Mouse (Mus musculus) neural tube, embryonic 11.5 days (tissue): ENCODE results near the gene Piwil4. TPM values are rescaled to one million over a fixed set of nuclear protein-coding genes. Genes with fewer than 3 reads are reported as not detected.

Experiments
- ATAC-seq: fragments of 200-750 bp; cut with Nextera tagmentation; 2 replicates; pipeline ENCODE4 v1.8.0; 2017; ENCODE audit warnings: moderate number of reproducible peaks, mild to moderate bottlenecking, moderate TSS enrichment, moderate library complexity; ENCODE audit not compliant: insufficient read depth, low FRiP score, low TSS enrichment
- DNase-seq: peaks from one replicate; pipeline ENCODE4 v3.0.0-alpha.2; 2015; ENCODE audit warnings: low spot score
- H3K27ac ChIP-seq: fragments of 300-500 bp; sonication (generic); 2 replicates; pipeline ENCODE4 v1.5.1; 2014; ENCODE audit warnings: low read depth, mild to moderate bottlenecking, low read length
- H3K27me3 ChIP-seq: fragments of 300-500 bp; sonication (generic); 2 replicates; pipeline ENCODE4 v1.6.1; 2014; ENCODE audit warnings: mild to moderate bottlenecking, low read length, mixed read lengths; ENCODE audit not compliant: control insufficient read depth, insufficient read depth
- H3K36me3 ChIP-seq: fragments of 300-500 bp; sonication (generic); 2 replicates; pipeline ENCODE4 v1.6.1; 2014; ENCODE audit warnings: mild to moderate bottlenecking, low read length, moderate library complexity, mixed read lengths; ENCODE audit not compliant: control insufficient read depth, insufficient read depth
- H3K4me1 ChIP-seq: fragments of 300-500 bp; sonication (generic); 2 replicates; pipeline ENCODE4 v1.6.1; 2014; ENCODE audit warnings: low read length, mixed read lengths; ENCODE audit not compliant: control insufficient read depth, insufficient read depth
- H3K4me2 ChIP-seq: fragments of 300-500 bp; sonication (generic); 2 replicates; pipeline ENCODE4 v1.6.1; 2014; ENCODE audit warnings: low read depth, mild to moderate bottlenecking, moderate library complexity
- H3K4me3 ChIP-seq: fragments of 300-500 bp; sonication (generic); 2 replicates; pipeline ENCODE4 v1.5.1; 2014; ENCODE audit warnings: low read depth, low read length
- H3K9ac ChIP-seq: fragments of 300-500 bp; sonication (generic); 2 replicates; pipeline ENCODE4 v1.6.1; 2014; ENCODE audit warnings: mild to moderate bottlenecking, low read length
- H3K9me3 ChIP-seq: fragments of 300-500 bp; sonication (generic); 2 replicates; pipeline ENCODE4 v1.6.1; 2016; ENCODE audit warnings: low read length; ENCODE audit not compliant: control insufficient read depth
- WGBS: fragments of 180-500 bp; shearing (Covaris S2); extraction: QIAGEN DNeasy Blood & Tissue Kit; methylation state at CpG from one replicate; pipeline ENCODE4 v1.1.7; 2014; 5-methylcytosine and 5-hydroxymethylcytosine counted together
- polyA plus RNA-seq: library from polyadenylated mRNA; unstranded; fragments of >200 nt; fragmentation: Nextera tagmentation; extraction: Ambion mirVana; gene quantifications from 2 replicates; pipeline ENCODE4 v1.2.1, GENCODE M21; 2014

Gene Piwil4
- 0.85 and 1.1 TPM in 2 replicates for polyA plus RNA-seq

- no peak for DNase-seq
- H3K27me3 ChIP-seq, result no peaks in the 10 kb centered on the region
- H3K27ac ChIP-seq, result no peak within 1 kb of the TSS
- ATAC-seq, result no peak
- no peaks in the 10 kb centered on the region for H3K9me3 ChIP-seq
- no peak within 1 kb of the TSS for H3K4me2 ChIP-seq
- no peak within 1 kb of the TSS for H3K9ac ChIP-seq
- H3K36me3 ChIP-seq, result no peaks in the 10 kb centered on the region
- H3K4me1 ChIP-seq, result no peaks in the 10 kb centered on the region
- WGBS, result 84% methylated on average over 19 of the region's 19 CpGs
- H3K4me3 ChIP-seq, result no peak within 1 kb of the TSS
Observed at GRCm38 (mm10) chr9:14740151-14740924, at the start of gene Piwil4. TSS of gene Piwil4 (minus strand) at chr9:14740733.

GRCm38 (mm10) chr9:14787356-14787755 is 46.8 kb upstream of the Piwil4 start:
- Histone ChIP-seq H3K27ac (no peak overlapping the region), H3K4me3 (no peak overlapping the region), H3K4me1 (no peaks in the 10 kb centered on the region), H3K9me3 (no peaks in the 10 kb centered on the region), H3K27me3 (no peaks in the 10 kb centered on the region), H3K36me3 (peaks cover 5% of the 10 kb centered on the region; the same call in 1 of the 2 replicates), H3K4me2 (no peak overlapping the region), H3K9ac (no peak overlapping the region)
- ATAC-seq (no peak), DNase-seq (no peak)
- WGBS, result 95% methylated on average over 6 of the region's 6 CpGs

- H3K36me3 ChIP-seq, result peaks cover 5% of the 10 kb centered on the region; the same call in 1 of the 2 replicates
- under 1% methylated on average over 62 of the region's 62 CpGs for WGBS
- ATAC-seq, result peak; percentile 99
Observed at GRCm38 (mm10) chr9:14784039-14785002, 43.8 kb upstream of the Piwil4 start, which contains the start of the genes Mre11a and Ankrd49. TSS of gene Mre11a (plus strand) at chr9:14784654. TSS of gene Ankrd49 (minus strand) at chr9:14784856.

GRCm38 (mm10) chr9:14778341-14778740 is 37.8 kb upstream of the Piwil4 start:
- no peak overlapping the region for H3K4me3 ChIP-seq
- ATAC-seq, result no peak

More at GRCm38 (mm10) chr9:14784039-14785002, 43.8 kb upstream of the Piwil4 start, which contains the start of the genes Mre11a and Ankrd49:
- Histone ChIP-seq H3K27ac (peak within 1 kb of the TSS; percentile 81), H3K4me3 (peak within 1 kb of the TSS; percentile 60), H3K4me1 (no peaks in the 10 kb centered on the region), H3K27me3 (no peaks in the 10 kb centered on the region), H3K9ac (peak within 1 kb of the TSS; percentile 82), H3K4me2 (peak within 1 kb of the TSS; percentile 71), H3K9me3 (no peaks in the 10 kb centered on the region)
- DNase-seq, result peak; percentile 94

GRCm38 (mm10) chr9:14773813-14774212 is 33.3 kb upstream of the Piwil4 start:
- Histone ChIP-seq H3K9me3 (no peaks in the 10 kb centered on the region), H3K4me3 (no peak overlapping the region), H3K36me3 (no peaks in the 10 kb centered on the region), H3K27ac (no peak overlapping the region), H3K4me2 (no peak overlapping the region), H3K9ac (no peak overlapping the region), H3K27me3 (no peaks in the 10 kb centered on the region), H3K4me1 (no peaks in the 10 kb centered on the region)
- no peak for DNase-seq
- ATAC-seq, result no peak
- 55% methylated on average over 2 of the region's 2 CpGs for whole genome bisulfite sequencing

More at GRCm38 (mm10) chr9:14778341-14778740, 37.8 kb upstream of the Piwil4 start:
- DNase-seq, result no peak
- Histone ChIP-seq H3K36me3 (no peaks in the 10 kb centered on the region), H3K27me3 (no peaks in the 10 kb centered on the region), H3K9ac (no peak overlapping the region), H3K9me3 (no peaks in the 10 kb centered on the region), H3K4me1 (no peaks in the 10 kb centered on the region), H3K27ac (no peak overlapping the region), H3K4me2 (no peak overlapping the region)
- WGBS, result 35% methylated on average over 13 of the region's 13 CpGs

GRCm38 (mm10) chr9:14772074-14772473 is 31.5 kb upstream of the Piwil4 start:
- H3K36me3 ChIP-seq, result no peaks in the 10 kb centered on the region
- H3K4me2 ChIP-seq, result no peak overlapping the region
- DNase-seq, result no peak
- no peaks in the 10 kb centered on the region for H3K27me3 ChIP-seq
- 85% methylated on average over 2 of the region's 2 CpGs for WGBS
- 0 out of 2 replicates have a peak, but pooled peaks cover 5% of the 10 kb centered on the region for H3K4me1 ChIP-seq
- no peaks in the 10 kb centered on the region for H3K9me3 ChIP-seq
- no peak overlapping the region for H3K27ac ChIP-seq
- no peak overlapping the region for H3K4me3 ChIP-seq
- no peak for ATAC-seq
- H3K9ac ChIP-seq, result no peak overlapping the region

- DNase-seq (peak; percentile 33), ATAC-seq (peak; percentile 50; the same call in 1 of the 2 replicates)
- 0 out of 2 replicates have a peak, but pooled peaks cover 5% of the 10 kb centered on the region for H3K4me1 ChIP-seq
- no peaks in the 10 kb centered on the region for H3K9me3 ChIP-seq
- no peaks in the 10 kb centered on the region for H3K27me3 ChIP-seq
- H3K4me2 ChIP-seq, result no peak within 1 kb of the TSS
- no peaks in the 10 kb centered on the region for H3K36me3 ChIP-seq
- H3K9ac ChIP-seq, result no peak within 1 kb of the TSS
- no peak within 1 kb of the TSS for H3K27ac ChIP-seq
- H3K4me3 ChIP-seq, result no peak within 1 kb of the TSS
- 21% methylated on average over 23 of the region's 23 CpGs for WGBS
Observed at GRCm38 (mm10) chr9:14770803-14771471, 30.4 kb upstream of the Piwil4 start, which contains the start of gene 1700012B09Rik. TSS of gene 1700012B09Rik (minus strand) at chr9:14771030.

- 0 out of 2 replicates have a peak, but pooled peaks cover 5% of the 10 kb centered on the region for H3K4me1 ChIP-seq
- H3K9me3 ChIP-seq, result no peaks in the 10 kb centered on the region
- H3K4me2 ChIP-seq, result no peak overlapping the region
- no peak overlapping the region for H3K9ac ChIP-seq
- H3K27me3 ChIP-seq, result no peaks in the 10 kb centered on the region
- 57% methylated on average over 6 of the region's 6 CpGs for WGBS
- DNase-seq, result no peak
- no peak overlapping the region for H3K4me3 ChIP-seq
- no peaks in the 10 kb centered on the region for H3K36me3 ChIP-seq
- no peak for ATAC-seq
- H3K27ac ChIP-seq, result no peak overlapping the region
Observed at GRCm38 (mm10) chr9:14769811-14770210, 29.3 kb upstream of the Piwil4 start.
